Mouse (Mus musculus): ENCODE results near the gene Oxld1. TPM values are rescaled to one million over a fixed set of nuclear protein-coding genes. Genes with fewer than 3 reads are reported as not detected.

Oxld1 gene
- polyA plus RNA-seq, 1 experiment from 2014 or later: 10.9 TPM

Other genes with a start within 250 kb of the Oxld1 start
- gene Bahcc1, start 225.1 kb downstream of the Oxld1 start, polyA plus RNA-seq (2016; fragmentation: Nextera tagmentation; extraction: Ambion mirVana): 23.5 and 24.0 TPM in 2 replicates
- gene Actg1, start 109.5 kb downstream of the Oxld1 start, polyA plus RNA-seq (2016; fragmentation: Nextera tagmentation; extraction: Ambion mirVana): 2,923 and 2,975 TPM in 2 replicates
- 0.82 and 0.91 TPM in 2 replicates for gene Fscn2, start 96.5 kb downstream of the Oxld1 start, polyA plus RNA-seq (2016; fragmentation: Nextera tagmentation; extraction: Ambion mirVana)
- 47.3 and 47.4 TPM in 2 replicates for gene Faap100, start 79.3 kb downstream of the Oxld1 start, polyA plus RNA-seq (2016; fragmentation: Nextera tagmentation; extraction: Ambion mirVana)
- 49.2 and 50.8 TPM in 2 replicates for gene Nploc4, start 20.4 kb downstream of the Oxld1 start, polyA plus RNA-seq (2016; fragmentation: Nextera tagmentation; extraction: Ambion mirVana)
- 0.18 TPM in 1 of 2 replicates, not detected in the other for gene Tspan10, start 15.4 kb downstream of the Oxld1 start, polyA plus RNA-seq (2016; fragmentation: Nextera tagmentation; extraction: Ambion mirVana)
- gene Pde6g, start 4.6 kb downstream of the Oxld1 start, polyA plus RNA-seq (2016; fragmentation: Nextera tagmentation; extraction: Ambion mirVana): 0.17 and 0.38 TPM in 2 replicates
- 34.5 and 35.4 TPM in 2 replicates for gene Ccdc137, start within 50 bp of the Oxld1 start, polyA plus RNA-seq (2016; fragmentation: Nextera tagmentation; extraction: Ambion mirVana)
- 48.2 and 50.1 TPM in 2 replicates for gene Arl16, start 9.5 kb upstream of the Oxld1 start, polyA plus RNA-seq (2016; fragmentation: Nextera tagmentation; extraction: Ambion mirVana)
- gene Mrpl12, start 26.5 kb upstream of the Oxld1 start, polyA plus RNA-seq (2016; fragmentation: Nextera tagmentation; extraction: Ambion mirVana): 130 and 135 TPM in 2 replicates
- 43.4 and 46.0 TPM in 2 replicates for gene Slc25a10, start 33.8 kb upstream of the Oxld1 start, polyA plus RNA-seq (2016; fragmentation: Nextera tagmentation; extraction: Ambion mirVana)
- 0.09 TPM in 1 of 2 replicates, not detected in the other for gene Gcgr, start 72.6 kb upstream of the Oxld1 start, polyA plus RNA-seq (2016; fragmentation: Nextera tagmentation; extraction: Ambion mirVana)
- gene Mcrip1, start 91.7 kb upstream of the Oxld1 start, polyA plus RNA-seq (2016; fragmentation: Nextera tagmentation; extraction: Ambion mirVana): 209 and 214 TPM in 2 replicates
- not detected in 2 replicates for gene Ppp1r27, start 93.1 kb upstream of the Oxld1 start, polyA plus RNA-seq (2016; fragmentation: Nextera tagmentation; extraction: Ambion mirVana)
- 334 and 362 TPM in 2 replicates for gene P4hb, start 115.2 kb upstream of the Oxld1 start, polyA plus RNA-seq (2016; fragmentation: Nextera tagmentation; extraction: Ambion mirVana)
- 496 and 513 TPM in 2 replicates for gene Arhgdia, start 123.6 kb upstream of the Oxld1 start, polyA plus RNA-seq (2016; fragmentation: Nextera tagmentation; extraction: Ambion mirVana)
- gene Alyref, start 140.3 kb upstream of the Oxld1 start, polyA plus RNA-seq (2016; fragmentation: Nextera tagmentation; extraction: Ambion mirVana): 561 and 697 TPM in 2 replicates
- gene Anapc11, start 140.4 kb upstream of the Oxld1 start, polyA plus RNA-seq (2016; fragmentation: Nextera tagmentation; extraction: Ambion mirVana): 179 and 186 TPM in 2 replicates
- 0.40 TPM in 1 of 2 replicates, not detected in the other for gene Npb, start 150.4 kb upstream of the Oxld1 start, polyA plus RNA-seq (2016; fragmentation: Nextera tagmentation; extraction: Ambion mirVana)
- gene Pcyt2, start 159.9 kb upstream of the Oxld1 start, polyA plus RNA-seq (2016; fragmentation: Nextera tagmentation; extraction: Ambion mirVana): 139 and 142 TPM in 2 replicates
- 43.1 and 43.3 TPM in 2 replicates for gene Sirt7, start 167.2 kb upstream of the Oxld1 start, polyA plus RNA-seq (2016; fragmentation: Nextera tagmentation; extraction: Ambion mirVana)
- gene Mafg, start 175.5 kb upstream of the Oxld1 start, polyA plus RNA-seq (2016; fragmentation: Nextera tagmentation; extraction: Ambion mirVana): 30.9 and 32.9 TPM in 2 replicates
- 32.5 and 32.8 TPM in 2 replicates for gene Pycr1, start 185.7 kb upstream of the Oxld1 start, polyA plus RNA-seq (2016; fragmentation: Nextera tagmentation; extraction: Ambion mirVana)
- gene Myadml2, start 190.1 kb upstream of the Oxld1 start, polyA plus RNA-seq (2016; fragmentation: Nextera tagmentation; extraction: Ambion mirVana): not detected in 2 replicates
- gene Notum, start 203.1 kb upstream of the Oxld1 start, polyA plus RNA-seq (2016; fragmentation: Nextera tagmentation; extraction: Ambion mirVana): 0.13 and 0.49 TPM in 2 replicates
- gene Aspscr1, start 214.9 kb upstream of the Oxld1 start, polyA plus RNA-seq (2016; fragmentation: Nextera tagmentation; extraction: Ambion mirVana): 132 and 145 TPM in 2 replicates

Data from forebrain, embryonic 12.5 days (tissue).